Mouse (Mus musculus) olfactory bulb, adult 2 months (tissue): ENCODE data around the gene Tsnax.

ENCODE experiments used
- CTCF ChIP-seq: fragments of 200-500 bp; IDR thresholded peaks from 2 replicates; pipeline ENCODE4 v1.5.1; 2012; ENCODE audit warnings: low read depth, mild to moderate bottlenecking, low read length, moderate library complexity; ENCODE audit not compliant: insufficient read depth
- POLR2A ChIP-seq: fragments of 200-500 bp; IDR thresholded peaks from 2 replicates; pipeline ENCODE4 v1.6.1; 2012; ENCODE audit warnings: mild to moderate bottlenecking, low read depth, low read length, moderate library complexity; ENCODE audit not compliant: insufficient read depth

GRCm38 (mm10) chr8:125012695-125013627 lies at the start of gene Tsnax:
- TF ChIP-seq POLR2A (peak; percentile 74; the same call in 1 of the 2 replicates), CTCF (no peak)
